Mouse (Mus musculus) embryonic fibroblast, embryonic 13.5 days (primary cell): ENCODE results near the gene Spsb1.

Source experiments
- CTCF ChIP-seq: IDR thresholded peaks from 2 replicates; pipeline ENCODE4 v1.5.1; 2011; ENCODE audit warnings: mild to moderate bottlenecking, control low read depth, low read length, moderate library complexity, borderline replicate concordance; ENCODE audit not compliant: insufficient read depth
- POLR2A ChIP-seq: IDR thresholded peaks from 2 replicates; pipeline ENCODE4 v1.6.1; 2011; ENCODE audit warnings: low read depth, mild to moderate bottlenecking, control low read depth, low read length, moderate library complexity

DNA sequence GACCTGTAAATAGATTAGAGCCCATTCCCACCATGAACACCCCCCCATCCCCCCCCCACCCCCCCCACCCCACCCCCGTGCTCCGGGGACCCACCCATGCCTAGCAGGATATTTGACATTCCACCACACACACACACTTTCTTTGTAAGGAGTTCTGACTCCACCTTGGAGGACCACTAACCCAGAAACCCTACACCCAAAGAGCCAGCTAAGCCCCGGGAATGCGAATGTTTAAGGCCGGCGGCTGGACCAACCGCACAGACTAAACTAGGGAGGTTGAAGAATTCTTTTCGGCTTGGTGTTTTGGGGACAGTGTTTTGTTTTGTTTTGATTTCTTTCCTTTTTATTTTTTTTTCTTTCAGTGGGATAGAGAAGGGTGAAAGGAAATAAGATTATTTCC is 16.1 kb downstream of the Spsb1 start:
- TF ChIP-seq CTCF, result no peak
- no peak for TF ChIP-seq POLR2A
